Mouse (Mus musculus): ENCODE measurements around the gene Rac3. TPM values are rescaled to one million over a fixed set of nuclear protein-coding genes. Genes with fewer than 3 reads are reported as not detected.
A peak's percentile ranks its signal among the peaks of the same experiment; 100 is the strongest.

Gene Rac3
- polyA plus RNA-seq, 1 experiment, result 16.0 TPM

DNA sequence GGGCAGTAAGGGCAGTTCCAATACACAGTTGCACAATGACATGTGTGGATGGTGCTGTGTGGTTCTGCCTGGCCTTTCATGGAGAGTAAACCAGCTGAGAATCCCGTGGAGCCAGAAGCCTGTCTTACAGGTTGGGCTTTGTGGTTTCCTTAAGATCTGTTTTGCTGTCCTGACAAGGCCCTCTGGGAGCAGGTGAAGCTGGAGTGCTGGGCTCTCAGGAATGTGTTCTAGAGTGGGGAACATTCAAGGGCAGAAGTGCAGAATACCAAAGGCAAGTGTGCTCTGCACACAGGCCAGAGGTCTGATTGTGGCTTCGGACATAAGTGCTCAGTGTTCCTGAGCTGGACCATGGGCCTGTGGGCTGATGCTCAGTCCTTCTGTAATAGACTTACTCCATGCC lies 36.6 kb upstream of the Rac3 start:
- no peaks in the 10 kb centered on the region for H3K4me1 ChIP-seq (ENCODE audit: control insufficient read depth, insufficient read depth, low read length)
- no peak overlapping the region for H3K27ac ChIP-seq (ENCODE audit: insufficient read depth, low read length)
- no peak for TF ChIP-seq CTCF (IDR thresholded peaks at IDR 0.05; ENCODE audit: borderline replicate concordance, insufficient read depth, low read length)
- no peak for TF ChIP-seq POLR2A (IDR thresholded peaks at IDR 0.05; ENCODE audit: low read depth, low read length)
- H3K4me3 ChIP-seq (ENCODE audit: insufficient read depth, low read length), result no peak overlapping the region

DNA sequence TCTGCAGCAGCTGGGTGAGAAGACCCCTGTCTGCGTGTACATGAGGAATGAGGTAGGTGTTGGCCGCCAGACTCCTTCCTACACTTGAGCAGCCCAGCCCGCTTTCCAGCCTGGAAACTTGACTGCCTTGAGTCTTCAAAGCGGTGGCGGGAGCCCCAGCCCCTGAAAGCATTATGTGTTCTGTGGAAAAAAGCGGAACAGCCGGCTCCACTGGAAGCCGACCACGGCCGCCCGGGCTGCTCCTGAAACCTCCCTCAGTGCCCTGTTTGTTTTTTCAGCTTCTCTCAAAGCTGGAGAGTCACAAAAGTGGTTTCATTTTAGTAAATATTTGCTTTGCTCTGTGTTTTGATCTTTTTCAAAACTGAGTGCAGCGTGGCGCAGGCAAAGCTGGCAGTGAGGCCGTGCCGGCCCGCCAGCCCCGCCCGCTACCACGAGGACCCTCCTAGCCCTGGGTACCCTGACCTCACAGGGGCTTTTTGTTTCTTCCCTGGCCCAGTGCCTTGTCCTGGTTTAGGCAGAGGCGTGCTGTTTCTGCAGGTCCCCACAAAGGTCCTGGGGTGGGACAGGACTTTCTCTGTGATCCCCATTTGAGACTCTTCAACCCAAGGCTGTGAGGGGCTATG lies 34.5 kb upstream of the Rac3 start:
- TF ChIP-seq CTCF (IDR thresholded peaks at IDR 0.05; ENCODE audit: borderline replicate concordance, insufficient read depth, low read length) (no peak), POLR2A (IDR thresholded peaks at IDR 0.05; ENCODE audit: low read depth, low read length) (no peak)
- H3K27ac ChIP-seq (ENCODE audit: insufficient read depth, low read length), result no peak overlapping the region
- no peaks in the 10 kb centered on the region for H3K4me1 ChIP-seq (ENCODE audit: control insufficient read depth, insufficient read depth, low read length)
- no peak overlapping the region for H3K4me3 ChIP-seq (ENCODE audit: insufficient read depth, low read length)

- H3K27ac ChIP-seq (ENCODE audit: insufficient read depth, low read length), result no peak overlapping the region
- H3K4me1 ChIP-seq (ENCODE audit: control insufficient read depth, insufficient read depth, low read length), result 0 out of 2 replicates have a peak, but pooled peaks cover 2% of the 10 kb centered on the region
- H3K4me3 ChIP-seq (ENCODE audit: insufficient read depth, low read length), result no peak overlapping the region
- no peak for TF ChIP-seq CTCF (IDR thresholded peaks at IDR 0.05; ENCODE audit: borderline replicate concordance, insufficient read depth, low read length)
- TF ChIP-seq POLR2A (IDR thresholded peaks at IDR 0.05; ENCODE audit: low read depth, low read length), result no peak
Observed at GRCm38 (mm10) chr11:120689365-120689764, 31.9 kb upstream of the Rac3 start.

- no peak for TF ChIP-seq CTCF (IDR thresholded peaks at IDR 0.05; ENCODE audit: borderline replicate concordance, insufficient read depth, low read length)
- TF ChIP-seq POLR2A (IDR thresholded peaks at IDR 0.05; ENCODE audit: low read depth, low read length), result no peak
- Histone ChIP-seq H3K4me1 (ENCODE audit: control insufficient read depth, insufficient read depth, low read length) (0 out of 2 replicates have a peak, but pooled peaks cover 2% of the 10 kb centered on the region), H3K4me3 (ENCODE audit: insufficient read depth, low read length) (no peak overlapping the region), H3K27ac (ENCODE audit: insufficient read depth, low read length) (no peak overlapping the region)
Observed at GRCm38 (mm10) chr11:120692471-120693011, 28.7 kb upstream of the Rac3 start.

- Histone ChIP-seq H3K27ac (ENCODE audit: insufficient read depth, low read length) (no peak overlapping the region), H3K4me3 (ENCODE audit: insufficient read depth, low read length) (no peak overlapping the region), H3K4me1 (ENCODE audit: control insufficient read depth, insufficient read depth, low read length) (peaks cover 6% of the 10 kb centered on the region; the same call in 1 of the 2 replicates)
- no peak for TF ChIP-seq POLR2A (IDR thresholded peaks at IDR 0.05; ENCODE audit: low read depth, low read length)
- TF ChIP-seq CTCF (IDR thresholded peaks at IDR 0.05; ENCODE audit: borderline replicate concordance, insufficient read depth, low read length), result no peak
Observed at GRCm38 (mm10) chr11:120693461-120693860, 27.8 kb upstream of the Rac3 start.

DNA sequence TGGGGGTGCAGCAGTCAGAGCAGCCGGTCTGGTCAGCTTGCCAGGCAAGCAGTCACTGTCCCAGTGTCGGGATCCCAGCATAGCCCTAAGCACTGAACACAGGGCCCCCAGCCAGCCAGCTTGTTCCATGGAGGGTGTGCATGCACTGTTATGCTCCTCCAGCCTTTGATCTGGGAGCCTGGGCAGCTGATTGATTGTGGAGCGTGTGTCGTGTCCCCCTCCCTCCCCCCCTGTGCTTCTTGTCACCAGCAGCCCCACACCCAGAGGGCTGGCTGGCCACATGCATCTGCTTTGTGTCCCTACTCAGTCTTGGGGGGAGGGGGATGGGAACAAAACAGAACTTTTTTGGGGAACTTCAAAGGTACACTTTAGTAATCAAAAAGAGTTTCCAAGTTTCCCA lies 26.1 kb upstream of the Rac3 start:
- peaks cover 17% of the 10 kb centered on the region for H3K4me1 ChIP-seq (ENCODE audit: control insufficient read depth, insufficient read depth, low read length)
- H3K4me3 ChIP-seq (ENCODE audit: insufficient read depth, low read length), result no peak overlapping the region
- no peak overlapping the region for H3K27ac ChIP-seq (ENCODE audit: insufficient read depth, low read length)
- TF ChIP-seq CTCF (IDR thresholded peaks at IDR 0.05; ENCODE audit: borderline replicate concordance, insufficient read depth, low read length), result no peak
- no peak for TF ChIP-seq POLR2A (IDR thresholded peaks at IDR 0.05; ENCODE audit: low read depth, low read length)

- H3K27ac ChIP-seq (ENCODE audit: insufficient read depth, low read length), result no peak overlapping the region
- H3K4me1 ChIP-seq (ENCODE audit: control insufficient read depth, insufficient read depth, low read length), result peaks cover 17% of the 10 kb centered on the region
- TF ChIP-seq CTCF (IDR thresholded peaks at IDR 0.05; ENCODE audit: borderline replicate concordance, insufficient read depth, low read length) (no peak), POLR2A (IDR thresholded peaks at IDR 0.05; ENCODE audit: low read depth, low read length) (no peak)
- no peak overlapping the region for H3K4me3 ChIP-seq (ENCODE audit: insufficient read depth, low read length)
Observed at GRCm38 (mm10) chr11:120695641-120696040, 25.6 kb upstream of the Rac3 start.

DNA sequence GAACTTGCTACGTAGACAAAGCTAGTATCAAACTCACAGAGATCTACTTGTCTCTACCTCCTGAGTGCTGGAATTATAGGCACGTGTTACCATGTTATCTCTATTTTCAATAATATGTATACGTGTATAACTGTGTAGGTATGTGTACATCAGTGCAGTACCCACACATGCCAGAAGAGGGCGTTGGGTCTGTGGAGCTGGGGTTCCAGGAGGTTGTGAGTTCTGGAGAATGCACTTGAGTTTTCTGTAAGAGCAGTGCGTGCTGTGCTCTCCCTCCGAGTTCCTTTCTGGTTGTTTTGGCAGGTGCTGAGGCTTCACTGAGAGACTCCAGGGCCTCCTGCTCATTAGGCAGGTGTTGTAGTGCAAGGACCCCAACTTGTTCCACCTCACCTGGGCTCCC lies 24.7 kb upstream of the Rac3 start:
- TF ChIP-seq POLR2A (IDR thresholded peaks at IDR 0.05; ENCODE audit: low read depth, low read length) (no peak), CTCF (IDR thresholded peaks at IDR 0.05; ENCODE audit: borderline replicate concordance, insufficient read depth, low read length) (no peak)
- H3K4me3 ChIP-seq (ENCODE audit: insufficient read depth, low read length), result no peak overlapping the region
- peaks cover 17% of the 10 kb centered on the region for H3K4me1 ChIP-seq (ENCODE audit: control insufficient read depth, insufficient read depth, low read length)
- no peak overlapping the region for H3K27ac ChIP-seq (ENCODE audit: insufficient read depth, low read length)

GRCm38 (mm10) chr11:120697741-120698140 lies 23.5 kb upstream of the Rac3 start:
- Histone ChIP-seq H3K27ac (ENCODE audit: insufficient read depth, low read length) (peak overlapping the region; percentile 68), H3K4me3 (ENCODE audit: insufficient read depth, low read length) (no peak overlapping the region), H3K4me1 (ENCODE audit: control insufficient read depth, insufficient read depth, low read length) (peaks cover 15% of the 10 kb centered on the region)
- TF ChIP-seq POLR2A (IDR thresholded peaks at IDR 0.05; ENCODE audit: low read depth, low read length) (no peak; the same call in 1 of the 2 replicates), CTCF (IDR thresholded peaks at IDR 0.05; ENCODE audit: borderline replicate concordance, insufficient read depth, low read length) (no peak)

GRCm38 (mm10) chr11:120703696-120704454 lies 17.4 kb upstream of the Rac3 start:
- H3K4me1 ChIP-seq (ENCODE audit: control insufficient read depth, insufficient read depth, low read length), result peaks cover 11% of the 10 kb centered on the region
- no peak overlapping the region for H3K4me3 ChIP-seq (ENCODE audit: insufficient read depth, low read length)

More at GRCm38 (mm10) chr11:120703696-120704454, 17.4 kb upstream of the Rac3 start:
- TF ChIP-seq CTCF (IDR thresholded peaks at IDR 0.05; ENCODE audit: borderline replicate concordance, insufficient read depth, low read length) (peak; percentile 30; the same call in 1 of the 2 replicates), POLR2A (IDR thresholded peaks at IDR 0.05; ENCODE audit: low read depth, low read length) (no peak)
- H3K27ac ChIP-seq (ENCODE audit: insufficient read depth, low read length), result peak overlapping the region; percentile 27; the same call in 1 of the 2 replicates
